Mouse (Mus musculus) forebrain, embryonic 14.5 days (tissue): ENCODE measurements around the gene Tmem184a. TPM values are rescaled to one million over a fixed set of nuclear protein-coding genes. Genes with fewer than 3 reads are reported as not detected.

ENCODE experiments used
- ATAC-seq: fragments of 200-750 bp; cut with Nextera tagmentation; 2 replicates; pipeline ENCODE4 v1.8.0; 2017; ENCODE audit warnings: mild to moderate bottlenecking, moderate library complexity
- DNase-seq: peaks from one replicate; pipeline ENCODE4 v3.0.0-alpha.2; 2015; ENCODE audit warnings: low spot score
- H3K27ac ChIP-seq: fragments of 300-500 bp; sonication (generic); 2 replicates; pipeline ENCODE4 v1.5.1; 2014; ENCODE audit warnings: low read depth, mild to moderate bottlenecking, control low read depth, low read length, moderate library complexity
- H3K27me3 ChIP-seq: fragments of 300-500 bp; sonication (generic); replicated peaks from 2 replicates; pipeline ENCODE4 v1.6.1; 2014; ENCODE audit warnings: low read length, control low read depth, mixed read lengths; ENCODE audit not compliant: control insufficient read depth, insufficient read depth
- H3K36me3 ChIP-seq: fragments of 300-500 bp; sonication (generic); 2 replicates; pipeline ENCODE4 v1.6.1; 2014; ENCODE audit warnings: low read length, control low read depth; ENCODE audit not compliant: control insufficient read depth, insufficient read depth
- H3K4me1 ChIP-seq: fragments of 300-500 bp; sonication (generic); 2 replicates; pipeline ENCODE4 v1.6.1; 2014; ENCODE audit warnings: antibody characterized with exemption, low read length, control low read depth; ENCODE audit not compliant: control insufficient read depth, insufficient read depth
- H3K4me2 ChIP-seq: fragments of 300-500 bp; sonication (generic); 2 replicates; pipeline ENCODE4 v1.6.1; 2014; ENCODE audit warnings: mild to moderate bottlenecking, control low read depth, low read length
- H3K4me3 ChIP-seq: fragments of 300-500 bp; sonication (generic); 2 replicates; pipeline ENCODE4 v1.5.1; 2014; ENCODE audit warnings: low read depth, low read length, control low read depth
- H3K9ac ChIP-seq: fragments of 300-500 bp; sonication (generic); 2 replicates; pipeline ENCODE4 v1.6.1; 2014; ENCODE audit warnings: mild to moderate bottlenecking, low read length, control low read depth, moderate library complexity
- H3K9me3 ChIP-seq: fragments of 300-500 bp; sonication (generic); replicated peaks from 2 replicates; pipeline ENCODE4 v1.6.1; 2016; ENCODE audit warnings: low read length, control low read depth, mixed read lengths; ENCODE audit not compliant: control insufficient read depth
- WGBS: fragments of 180-500 bp; shearing (Covaris S2); extraction: QIAGEN DNeasy Blood & Tissue Kit; methylation state at CpG from one replicate; pipeline ENCODE4 v1.1.7; 2014; 5-methylcytosine and 5-hydroxymethylcytosine counted together
- polyA plus RNA-seq: library from polyadenylated mRNA; unstranded; fragments of >200 nt; fragmentation: Nextera tagmentation; extraction: Ambion mirVana; gene quantifications from 2 replicates; pipeline ENCODE4 v1.2.1, GENCODE M21; 2014

Tmem184a gene
- polyA plus RNA-seq, 1 experiment from 2014 or later, result not detected

- peak overlapping the region; percentile 74 for H3K9ac ChIP-seq
- H3K27ac ChIP-seq, result no peak overlapping the region
- DNase-seq (no peak), ATAC-seq (no peak)
- no peaks in the 10 kb centered on the region for H3K27me3 ChIP-seq
- H3K4me3 ChIP-seq, result peak overlapping the region; percentile 79
- no peaks in the 10 kb centered on the region for H3K9me3 ChIP-seq
- peaks cover 28% of the 10 kb centered on the region for H3K4me1 ChIP-seq
- peak overlapping the region; percentile 100 for H3K4me2 ChIP-seq
- WGBS, result 21% methylated on average over 11 of the region's 11 CpGs
- H3K36me3 ChIP-seq, result no peaks in the 10 kb centered on the region
Observed at GRCm38 (mm10) chr5:139792159-139792775, 27.4 kb downstream of the Tmem184a start.

GRCm38 (mm10) chr5:139791227-139792158 lies 28.2 kb downstream of the Tmem184a start, which contains the start of gene Mafk:
Mafk (plus strand) TSS chr5:139791513.
- Histone ChIP-seq H3K36me3 (no peaks in the 10 kb centered on the region), H3K4me3 (peak within 1 kb of the TSS; percentile 79), H3K27ac (0 out of 2 replicates have a peak within 1 kb of the TSS, but pooled peaks have one; percentile 33), H3K9ac (peak within 1 kb of the TSS; percentile 74), H3K4me1 (peaks cover 20% of the 10 kb centered on the region), H3K4me2 (peak within 1 kb of the TSS; percentile 100), H3K27me3 (no peaks in the 10 kb centered on the region), H3K9me3 (no peaks in the 10 kb centered on the region)
- DNase-seq (peak; percentile 91), ATAC-seq (peak; percentile 93)
- under 1% methylated on average over 77 of the region's 92 CpGs for WGBS

GRCm38 (mm10) chr5:139789466-139789865 lies 30.3 kb downstream of the Tmem184a start:
- ATAC-seq, result no peak
- DNase-seq, result no peak
- H3K9ac ChIP-seq, result no peak overlapping the region
- no peaks in the 10 kb centered on the region for H3K9me3 ChIP-seq
- H3K4me2 ChIP-seq, result no peak overlapping the region
- WGBS, result 63% methylated on average over 4 of the region's 4 CpGs
- no peak overlapping the region for H3K4me3 ChIP-seq
- H3K4me1 ChIP-seq, result peaks cover 15% of the 10 kb centered on the region
- no peaks in the 10 kb centered on the region for H3K36me3 ChIP-seq
- H3K27ac ChIP-seq, result no peak overlapping the region
- H3K27me3 ChIP-seq, result no peaks in the 10 kb centered on the region

GRCm38 (mm10) chr5:139781406-139781805 lies 38.3 kb downstream of the Tmem184a start:
- Histone ChIP-seq H3K9me3 (no peaks in the 10 kb centered on the region), H3K36me3 (no peaks in the 10 kb centered on the region), H3K4me1 (no peaks in the 10 kb centered on the region), H3K4me3 (no peak overlapping the region), H3K27me3 (no peaks in the 10 kb centered on the region), H3K4me2 (no peak overlapping the region), H3K9ac (no peak overlapping the region), H3K27ac (no peak overlapping the region)
- 88% methylated on average over 8 of the region's 8 CpGs for WGBS
- ATAC-seq (no peak), DNase-seq (no peak)

GRCm38 (mm10) chr5:139776966-139777365 lies 42.8 kb downstream of the Tmem184a start:
- H3K36me3 ChIP-seq, result peaks cover 16% of the 10 kb centered on the region
- H3K9me3 ChIP-seq, result no peaks in the 10 kb centered on the region
- H3K27ac ChIP-seq, result no peak overlapping the region
- ATAC-seq (no peak), DNase-seq (no peak)
- no peak overlapping the region for H3K9ac ChIP-seq
- H3K4me1 ChIP-seq, result peaks cover 5% of the 10 kb centered on the region; the same call in 1 of the 2 replicates
- H3K4me2 ChIP-seq, result no peak overlapping the region
- H3K4me3 ChIP-seq, result no peak overlapping the region
- H3K27me3 ChIP-seq, result no peaks in the 10 kb centered on the region
- 85% methylated on average over 5 of the region's 5 CpGs for WGBS

GRCm38 (mm10) chr5:139775216-139775926 lies 44.3 kb downstream of the Tmem184a start, which contains the start of gene Ints1:
Ints1 (minus strand) TSS chr5:139775674.
- H3K4me3 ChIP-seq, result peak within 1 kb of the TSS; percentile 96
- H3K36me3 ChIP-seq, result peaks cover 32% of the 10 kb centered on the region
- peak within 1 kb of the TSS; percentile 95 for H3K4me2 ChIP-seq
- ATAC-seq (peak; percentile 93), DNase-seq (peak; percentile 98)
- H3K27me3 ChIP-seq, result no peaks in the 10 kb centered on the region
- under 1% methylated on average over 55 of the region's 55 CpGs for WGBS
- no peak within 1 kb of the TSS for H3K27ac ChIP-seq
- H3K9ac ChIP-seq, result peak within 1 kb of the TSS; percentile 87
- H3K9me3 ChIP-seq, result no peaks in the 10 kb centered on the region
- peaks cover 5% of the 10 kb centered on the region; the same call in 1 of the 2 replicates for H3K4me1 ChIP-seq

- H3K9ac ChIP-seq, result no peak overlapping the region
- WGBS, result 92% methylated on average over 8 of the region's 8 CpGs
- peaks cover 96% of the 10 kb centered on the region for H3K36me3 ChIP-seq
Observed at GRCm38 (mm10) chr5:139768216-139768615, 51.5 kb downstream of the Tmem184a start.

GRCm38 (mm10) chr5:139764296-139764695 lies 55.4 kb downstream of the Tmem184a start:
- no peaks in the 10 kb centered on the region for H3K4me1 ChIP-seq
- no peaks in the 10 kb centered on the region for H3K27me3 ChIP-seq
- DNase-seq (no peak), ATAC-seq (no peak)
- peaks cover 100% of the 10 kb centered on the region for H3K36me3 ChIP-seq
- H3K27ac ChIP-seq, result no peak overlapping the region
- WGBS, result 71% methylated on average over 11 of the region's 11 CpGs
- no peak overlapping the region for H3K4me3 ChIP-seq
- no peaks in the 10 kb centered on the region for H3K9me3 ChIP-seq
- no peak overlapping the region for H3K9ac ChIP-seq
- H3K4me2 ChIP-seq, result no peak overlapping the region

More at GRCm38 (mm10) chr5:139768216-139768615, 51.5 kb downstream of the Tmem184a start:
- H3K4me1 ChIP-seq, result no peaks in the 10 kb centered on the region
- no peak for ATAC-seq
- H3K4me3 ChIP-seq, result no peak overlapping the region
- no peaks in the 10 kb centered on the region for H3K9me3 ChIP-seq
- H3K4me2 ChIP-seq, result no peak overlapping the region
- H3K27me3 ChIP-seq, result no peaks in the 10 kb centered on the region
- no peak for DNase-seq
- no peak overlapping the region for H3K27ac ChIP-seq
